Mouse (Mus musculus) limb, embryonic 12.5 days (tissue): ENCODE results near the gene Endou. TPM values are rescaled to one million over a fixed set of nuclear protein-coding genes. Genes with fewer than 3 reads are reported as not detected.

Source experiments
- ATAC-seq: fragments of 200-750 bp; cut with Nextera tagmentation; 2 replicates; pipeline ENCODE4 v1.8.0; 2017; ENCODE audit warnings: low read depth, moderate TSS enrichment; ENCODE audit not compliant: insufficient number of reproducible peaks, insufficient read depth, low FRiP score, low TSS enrichment
- H3K27ac ChIP-seq: fragments of 300-500 bp; sonication (generic); 2 replicates; pipeline ENCODE4 v1.5.1; 2016; ENCODE audit warnings: mild to moderate bottlenecking, moderate library complexity
- H3K27me3 ChIP-seq: fragments of 300-500 bp; sonication (generic); 2 replicates; pipeline ENCODE4 v1.6.1; 2016; ENCODE audit warnings: mild to moderate bottlenecking, moderate library complexity
- H3K36me3 ChIP-seq: fragments of 300-500 bp; sonication (generic); 2 replicates; pipeline ENCODE4 v1.6.1; 2016; ENCODE audit warnings: mild to moderate bottlenecking, moderate library complexity
- H3K4me1 ChIP-seq: fragments of 300-500 bp; sonication (generic); replicated peaks from 2 replicates; pipeline ENCODE4 v1.6.1; 2016
- H3K4me2 ChIP-seq: fragments of 300-500 bp; sonication (generic); 2 replicates; pipeline ENCODE4 v1.6.1; 2016; ENCODE audit warnings: mild to moderate bottlenecking, moderate library complexity
- H3K4me3 ChIP-seq: fragments of 300-500 bp; sonication (generic); replicated peaks from 2 replicates; pipeline ENCODE4 v1.5.1; 2016; ENCODE audit warnings: mild to moderate bottlenecking
- H3K9ac ChIP-seq: fragments of 300-500 bp; sonication (generic); replicated peaks from 2 replicates; pipeline ENCODE4 v1.6.1; 2016; ENCODE audit warnings: mild to moderate bottlenecking, moderate library complexity
- H3K9me3 ChIP-seq: fragments of 300-500 bp; sonication (generic); 2 replicates; pipeline ENCODE4 v1.6.1; 2016; ENCODE audit warnings: mild to moderate bottlenecking, moderate library complexity
- WGBS: fragments of 180-500 bp; shearing (Covaris S2); methylation state at CpG from one replicate; pipeline ENCODE4 v1.1.7; 2016; 5-methylcytosine and 5-hydroxymethylcytosine counted together
- polyA plus RNA-seq: library from polyadenylated mRNA; unstranded; fragments of >200 nt; fragmentation: Nextera tagmentation; extraction: Ambion mirVana; gene quantifications from 2 replicates; pipeline ENCODE4 v1.2.1, GENCODE M21; 2016

The Endou gene
- polyA plus RNA-seq, 1 experiment from 2014 or later = 0.14 TPM

DNA sequence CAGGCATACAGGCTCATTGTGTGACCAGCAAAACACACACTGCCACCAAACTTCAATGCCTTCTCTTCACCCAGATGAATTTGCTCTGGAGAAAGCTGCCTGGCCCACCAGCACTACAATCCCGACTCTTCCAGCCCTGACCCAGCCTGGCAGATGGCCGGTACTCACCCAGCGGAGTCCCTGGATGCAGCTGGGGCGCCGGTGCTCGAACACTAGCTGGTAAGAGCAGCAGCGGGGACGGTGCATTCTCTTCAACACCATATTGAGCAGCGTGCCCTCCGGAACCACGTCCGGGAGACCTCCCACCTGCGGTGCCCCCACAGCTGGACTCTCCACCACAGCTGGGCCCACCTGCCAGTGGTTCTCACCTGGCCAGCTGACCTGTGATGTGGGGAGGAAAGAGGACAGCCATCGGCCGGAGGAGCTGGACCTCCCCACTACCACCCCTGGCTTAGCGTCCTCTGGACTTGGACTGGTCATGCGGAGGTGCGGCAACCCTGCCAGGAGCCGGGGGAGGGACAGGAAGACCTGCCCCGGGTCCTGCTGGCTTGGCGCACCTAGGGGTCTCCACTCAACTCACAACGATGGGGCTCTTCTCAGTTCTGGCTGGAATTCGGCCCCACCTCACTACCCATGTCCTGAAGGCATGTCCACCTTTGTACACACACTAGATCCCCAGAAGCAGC lies 35.6 kb upstream of the Endou start:
- Histone ChIP-seq H3K9me3 (no peaks in the 10 kb centered on the region), H3K4me2 (peak overlapping the region; percentile 78), H3K4me3 (peak overlapping the region; percentile 43), H3K9ac (peak overlapping the region; percentile 75; the same call in 1 of the 2 replicates), H3K4me1 (peaks cover 53% of the 10 kb centered on the region), H3K27ac (no peak overlapping the region), H3K36me3 (no peaks in the 10 kb centered on the region), H3K27me3 (peaks cover 36% of the 10 kb centered on the region)
- no peak for ATAC-seq
- WGBS = 12% methylated on average over 23 of the region's 23 CpGs

DNA sequence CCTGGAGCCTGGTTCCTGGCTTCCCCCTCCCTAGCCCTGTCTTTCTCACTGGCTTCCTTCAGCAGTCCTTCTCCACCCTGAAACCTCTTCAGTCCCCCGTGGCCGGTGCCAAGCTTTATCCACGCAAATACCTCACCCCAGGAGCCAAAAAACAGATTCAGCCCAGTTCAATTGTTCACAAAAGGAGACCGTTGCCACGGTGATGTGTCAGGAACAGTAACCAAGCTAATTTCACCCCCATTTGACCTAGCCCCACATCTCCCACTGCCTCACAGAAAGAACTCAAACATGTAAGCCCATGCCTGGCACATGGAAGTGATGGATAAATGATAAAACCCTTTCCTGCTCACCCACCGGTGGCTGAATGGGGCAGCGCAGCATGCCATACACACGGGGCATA lies 35.1 kb upstream of the Endou start:
- Histone ChIP-seq H3K9me3 (no peaks in the 10 kb centered on the region), H3K27ac (no peak overlapping the region), H3K4me2 (peak overlapping the region; percentile 78), H3K27me3 (peaks cover 36% of the 10 kb centered on the region), H3K4me1 (peaks cover 57% of the 10 kb centered on the region), H3K36me3 (no peaks in the 10 kb centered on the region), H3K9ac (peak overlapping the region; percentile 47; the same call in 1 of the 2 replicates), H3K4me3 (peak overlapping the region; percentile 43)
- WGBS = 26% methylated on average over 8 of the region's 8 CpGs
- ATAC-seq = no peak

DNA sequence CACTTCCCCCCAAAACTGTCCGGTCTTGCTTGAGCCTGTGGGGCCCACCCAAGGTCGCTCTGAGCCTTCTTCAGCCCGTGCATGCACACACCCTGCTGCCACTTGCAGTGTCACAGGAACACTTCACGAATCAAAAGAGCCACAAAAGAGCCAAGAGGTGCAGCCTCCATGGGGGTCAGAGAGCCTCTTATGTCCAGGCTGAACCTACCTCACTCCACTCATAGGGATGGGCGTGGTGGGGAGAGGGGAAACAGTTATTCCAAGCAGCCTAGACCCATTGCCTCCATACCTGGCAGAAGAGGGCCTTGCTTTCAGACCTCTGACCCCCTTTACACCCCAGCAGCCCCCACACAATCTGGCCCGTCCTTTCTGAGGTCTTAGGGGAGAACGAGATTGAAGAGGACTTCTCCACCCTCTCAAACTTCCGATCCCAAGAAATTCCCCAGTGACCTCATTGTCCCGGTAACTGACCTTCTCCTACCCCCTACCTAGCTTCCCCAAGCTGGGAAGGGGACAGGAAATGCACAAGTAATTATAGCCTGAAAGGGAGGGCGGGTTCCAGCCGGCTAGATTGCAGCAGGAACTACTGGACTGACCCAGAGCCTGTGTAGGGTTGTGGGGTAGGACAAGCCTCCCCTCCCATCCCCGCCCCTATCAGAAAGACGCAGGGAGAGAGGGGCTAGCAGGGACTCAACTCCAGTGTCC lies 34.1 kb upstream of the Endou start:
- no peak for ATAC-seq
- H3K4me1 ChIP-seq = peaks cover 57% of the 10 kb centered on the region
- 33% methylated on average over 13 of the region's 13 CpGs for WGBS
- no peaks in the 10 kb centered on the region for H3K9me3 ChIP-seq
- H3K27ac ChIP-seq = no peak overlapping the region
- peak overlapping the region; percentile 7; the same call in 1 of the 2 replicates for H3K4me3 ChIP-seq
- H3K27me3 ChIP-seq = peaks cover 31% of the 10 kb centered on the region
- H3K4me2 ChIP-seq = peak overlapping the region; percentile 78
- no peak overlapping the region for H3K9ac ChIP-seq
- H3K36me3 ChIP-seq = 0 out of 2 replicates have a peak, but pooled peaks cover 1% of the 10 kb centered on the region

DNA sequence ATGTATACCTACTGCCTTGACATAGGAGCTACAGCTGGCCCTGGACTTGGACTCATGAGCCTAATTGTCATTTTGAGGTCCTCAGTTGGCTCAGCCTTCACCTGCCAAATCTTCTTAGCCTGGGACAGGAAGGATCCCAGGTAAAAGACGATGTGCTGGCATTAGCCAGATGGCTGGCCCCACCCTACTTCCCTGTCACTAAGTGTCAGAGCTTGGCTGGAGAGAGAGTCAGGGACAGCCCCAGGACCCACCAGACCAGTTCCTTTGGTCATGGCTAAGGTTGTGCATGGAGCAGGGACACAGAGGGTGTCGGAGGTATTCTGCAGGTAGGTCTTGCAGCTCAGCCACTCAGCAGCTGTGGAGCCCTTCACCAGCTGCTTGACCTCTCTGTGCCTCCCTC lies 33.4 kb upstream of the Endou start:
- peaks cover 7% of the 10 kb centered on the region; the same call in 1 of the 2 replicates for H3K36me3 ChIP-seq
- H3K27me3 ChIP-seq = peaks cover 24% of the 10 kb centered on the region
- H3K4me3 ChIP-seq = no peak overlapping the region
- no peak overlapping the region for H3K4me2 ChIP-seq
- WGBS = 60% methylated on average over 2 of the region's 2 CpGs
- H3K9me3 ChIP-seq = no peaks in the 10 kb centered on the region
- no peak overlapping the region for H3K9ac ChIP-seq
- no peak for ATAC-seq
- H3K27ac ChIP-seq = no peak overlapping the region
- H3K4me1 ChIP-seq = peaks cover 57% of the 10 kb centered on the region

DNA sequence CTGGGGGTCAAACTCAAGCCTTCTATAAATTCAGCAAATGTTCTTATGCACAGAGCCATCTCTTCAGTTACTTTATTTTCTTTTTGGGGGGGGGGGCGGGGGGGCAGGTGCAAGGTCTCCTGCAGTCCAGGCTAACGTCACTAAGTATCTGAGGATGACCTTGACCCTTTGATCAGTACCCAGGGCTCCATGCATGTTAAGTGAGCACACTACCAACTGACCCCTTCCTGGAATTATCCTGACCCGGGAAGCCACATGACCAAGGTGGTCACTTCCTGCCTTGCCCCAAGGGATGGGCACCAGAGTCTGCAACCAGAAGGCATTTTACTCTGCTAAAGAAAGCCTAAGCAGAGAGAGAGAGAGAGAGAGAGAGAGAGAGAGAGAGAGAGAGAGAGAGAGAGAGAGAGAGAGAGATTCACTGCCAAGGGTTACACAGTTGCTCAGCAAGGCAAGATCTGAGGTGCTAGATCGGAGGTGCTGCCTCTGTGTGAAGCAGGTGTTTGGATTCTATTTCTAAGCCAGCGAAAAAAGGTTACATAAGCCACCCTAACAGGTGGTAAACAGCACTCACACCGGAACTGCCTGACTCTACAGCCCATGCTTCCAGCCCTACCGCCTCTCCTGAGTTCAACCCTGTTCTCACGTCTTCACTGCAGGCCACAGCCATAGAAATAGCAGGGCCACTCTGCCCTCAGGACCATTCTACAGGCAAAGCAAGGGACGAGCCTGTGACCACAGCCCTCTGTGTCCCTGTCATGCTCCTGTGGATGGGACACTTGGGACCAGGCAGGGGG lies 32.3 kb upstream of the Endou start:
- H3K9ac ChIP-seq = no peak overlapping the region
- H3K27me3 ChIP-seq = peaks cover 21% of the 10 kb centered on the region
- peaks cover 7% of the 10 kb centered on the region; the same call in 1 of the 2 replicates for H3K36me3 ChIP-seq
- peaks cover 52% of the 10 kb centered on the region for H3K4me1 ChIP-seq
- ATAC-seq = no peak
- WGBS = 55% methylated on average over 9 of the region's 9 CpGs
- no peak overlapping the region for H3K4me2 ChIP-seq
- H3K4me3 ChIP-seq = no peak overlapping the region
- no peaks in the 10 kb centered on the region for H3K9me3 ChIP-seq
- no peak overlapping the region for H3K27ac ChIP-seq

DNA sequence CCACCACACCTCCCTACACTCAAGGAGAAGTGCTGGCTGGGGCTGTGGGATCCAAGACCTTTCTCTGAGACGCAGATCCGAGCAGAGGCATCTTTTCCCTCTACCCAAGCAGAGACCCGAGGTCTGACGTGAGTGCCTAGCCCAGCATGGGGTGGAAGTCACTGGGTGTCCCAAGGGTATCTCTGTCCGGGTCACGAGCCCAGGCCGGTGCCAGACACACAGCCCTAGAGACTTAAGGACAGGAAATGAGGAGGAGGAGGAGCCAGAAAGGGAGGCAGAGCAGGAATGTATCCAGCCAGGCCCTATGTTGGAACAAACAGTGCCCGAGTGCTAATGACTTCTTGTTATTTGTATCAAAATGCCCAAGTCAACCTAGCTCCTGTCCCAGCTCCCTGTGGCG lies 31.6 kb upstream of the Endou start:
- H3K4me1 ChIP-seq = peaks cover 45% of the 10 kb centered on the region
- H3K4me3 ChIP-seq = no peak overlapping the region
- H3K9ac ChIP-seq = no peak overlapping the region
- H3K36me3 ChIP-seq = peaks cover 7% of the 10 kb centered on the region; the same call in 1 of the 2 replicates
- H3K27me3 ChIP-seq = peaks cover 21% of the 10 kb centered on the region
- no peak for ATAC-seq
- WGBS = 42% methylated on average over 9 of the region's 9 CpGs
- no peak overlapping the region for H3K27ac ChIP-seq
- no peaks in the 10 kb centered on the region for H3K9me3 ChIP-seq
- no peak overlapping the region for H3K4me2 ChIP-seq

DNA sequence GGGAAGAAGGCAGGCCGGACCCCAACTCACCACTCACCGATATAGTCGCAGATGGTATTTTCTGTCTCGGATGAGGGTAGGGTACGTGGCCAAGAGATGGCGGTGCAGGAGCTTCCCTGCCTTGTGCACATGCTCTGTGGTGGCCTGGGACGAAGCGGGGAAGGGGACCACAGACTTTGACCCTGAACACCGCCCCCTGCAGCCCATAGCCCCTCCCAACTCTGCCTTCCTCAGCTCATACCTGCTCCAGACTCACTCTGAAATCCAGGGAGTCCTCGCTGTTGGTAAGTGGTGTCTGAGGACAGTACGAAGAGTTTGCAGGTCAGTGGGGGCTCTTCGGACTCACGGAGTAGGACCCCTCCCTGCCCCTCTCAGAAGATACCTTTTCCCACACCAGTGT lies 30.3 kb upstream of the Endou start:
- no peak for ATAC-seq
- 44% methylated on average over 13 of the region's 13 CpGs for WGBS
- peaks cover 10% of the 10 kb centered on the region; the same call in 1 of the 2 replicates for H3K27me3 ChIP-seq
- H3K9me3 ChIP-seq = no peaks in the 10 kb centered on the region
- no peak overlapping the region for H3K9ac ChIP-seq
- H3K36me3 ChIP-seq = peaks cover 7% of the 10 kb centered on the region; the same call in 1 of the 2 replicates
- peaks cover 33% of the 10 kb centered on the region for H3K4me1 ChIP-seq
- no peak overlapping the region for H3K4me2 ChIP-seq
- H3K4me3 ChIP-seq = no peak overlapping the region
- no peak overlapping the region for H3K27ac ChIP-seq

DNA sequence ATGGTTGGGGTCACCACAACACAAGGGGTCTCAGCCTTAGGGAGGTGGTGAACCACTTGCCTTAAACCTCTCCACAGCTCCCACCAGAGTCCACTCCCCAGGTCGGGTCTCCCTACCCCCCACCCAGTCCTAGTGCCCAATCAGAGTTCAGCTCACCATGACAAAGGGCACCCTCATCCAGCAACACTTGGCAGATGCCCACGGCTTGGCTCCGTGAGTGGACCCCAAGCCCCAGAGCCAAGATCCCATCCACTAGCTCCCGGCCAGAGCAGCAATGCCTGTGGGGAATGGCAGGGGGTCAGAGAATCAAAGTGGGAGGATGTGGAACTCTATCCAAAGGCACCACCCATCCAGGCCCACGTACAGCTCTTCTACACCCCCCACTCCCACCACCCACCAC lies 29.8 kb upstream of the Endou start:
- H3K36me3 ChIP-seq = peaks cover 7% of the 10 kb centered on the region; the same call in 1 of the 2 replicates
- H3K27me3 ChIP-seq = peaks cover 6% of the 10 kb centered on the region; the same call in 1 of the 2 replicates
- peaks cover 31% of the 10 kb centered on the region for H3K4me1 ChIP-seq
- H3K9me3 ChIP-seq = no peaks in the 10 kb centered on the region
- no peak overlapping the region for H3K4me2 ChIP-seq
- ATAC-seq = no peak
- no peak overlapping the region for H3K27ac ChIP-seq
- 80% methylated on average over 5 of the region's 5 CpGs for WGBS
- H3K9ac ChIP-seq = no peak overlapping the region
- no peak overlapping the region for H3K4me3 ChIP-seq

DNA sequence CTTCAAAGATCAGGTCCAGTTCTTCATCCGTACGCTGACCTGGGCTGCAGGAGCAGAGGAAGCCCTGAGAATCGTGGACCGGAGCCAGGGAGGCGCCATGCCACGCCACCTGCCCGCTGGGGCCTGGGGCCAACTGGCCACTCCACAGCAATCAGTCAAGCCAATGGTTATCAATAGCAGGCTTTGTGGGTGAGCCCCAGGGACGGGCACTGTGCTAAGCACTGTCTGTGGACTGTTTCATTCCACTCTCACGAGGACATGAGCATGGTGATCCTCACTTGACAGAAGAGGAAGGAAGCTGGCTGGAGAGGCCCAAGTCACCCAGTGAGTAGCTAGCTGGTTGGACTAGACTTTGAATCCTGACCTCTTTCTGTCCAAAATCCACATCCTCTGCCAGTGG lies 28.9 kb upstream of the Endou start:
- Histone ChIP-seq H3K4me3 (no peak overlapping the region), H3K27ac (no peak overlapping the region), H3K36me3 (peaks cover 7% of the 10 kb centered on the region; the same call in 1 of the 2 replicates), H3K4me1 (peaks cover 33% of the 10 kb centered on the region), H3K4me2 (no peak overlapping the region), H3K27me3 (peaks cover 1% of the 10 kb centered on the region; the same call in 1 of the 2 replicates), H3K9ac (no peak overlapping the region), H3K9me3 (no peaks in the 10 kb centered on the region)
- ATAC-seq = no peak
- WGBS = 92% methylated on average over 9 of the region's 9 CpGs

DNA sequence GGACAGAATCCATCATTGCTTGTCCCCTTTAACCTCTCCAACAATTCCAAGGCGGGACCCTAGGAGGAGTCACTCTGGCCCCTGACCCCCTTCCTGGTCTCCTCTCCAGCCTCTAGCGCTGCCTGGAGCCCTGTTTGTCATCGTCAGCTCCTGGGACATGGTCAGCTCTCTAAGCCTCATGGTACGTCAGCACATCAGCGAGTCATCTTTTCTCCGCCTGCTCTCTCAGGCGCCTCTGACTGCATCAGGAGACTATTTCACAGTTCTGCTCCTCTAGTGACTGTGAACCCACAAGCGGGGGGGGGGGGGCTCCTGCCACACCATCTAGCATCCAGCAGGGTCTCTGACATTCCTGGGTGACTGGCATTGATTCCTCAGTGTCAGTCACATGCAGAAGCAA lies 24.2 kb upstream of the Endou start:
- WGBS = 55% methylated on average over 8 of the region's 8 CpGs
- ATAC-seq = no peak

DNA sequence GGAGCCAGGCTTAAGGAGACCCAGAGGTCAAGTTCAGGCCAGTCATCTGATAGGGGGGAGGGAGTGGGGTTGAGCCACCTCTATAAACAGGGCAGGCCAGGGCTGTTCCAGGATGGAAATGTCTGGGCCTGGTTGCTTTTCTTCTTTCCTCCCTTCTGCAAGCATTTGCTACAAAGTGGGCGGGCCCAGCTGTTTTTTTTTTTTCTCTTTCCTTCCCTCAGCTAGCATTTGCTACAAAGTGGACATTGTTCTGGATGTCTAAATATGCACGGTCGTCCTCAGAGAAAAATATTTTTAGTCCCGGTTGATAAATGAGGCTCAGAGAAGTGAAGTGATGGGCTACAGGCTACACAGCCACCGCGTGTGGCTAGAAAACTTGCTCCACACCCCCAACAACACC lies 23.3 kb upstream of the Endou start:
- Histone ChIP-seq H3K9ac (no peak overlapping the region; the same call in 1 of the 2 replicates), H3K27ac (peak overlapping the region; percentile 42)
- ATAC-seq = no peak

More for the DNA sequence above, 24.2 kb upstream of the Endou start:
- Histone ChIP-seq H3K27ac (0 out of 2 replicates have a peak overlapping the region, but pooled peaks have one; percentile 20), H3K4me1 (peaks cover 32% of the 10 kb centered on the region), H3K27me3 (no peaks in the 10 kb centered on the region), H3K9me3 (no peaks in the 10 kb centered on the region), H3K4me2 (no peak overlapping the region), H3K36me3 (peaks cover 7% of the 10 kb centered on the region; the same call in 1 of the 2 replicates), H3K4me3 (no peak overlapping the region), H3K9ac (no peak overlapping the region)

More for the DNA sequence above, 23.3 kb upstream of the Endou start:
- Histone ChIP-seq H3K4me1 (peaks cover 39% of the 10 kb centered on the region), H3K36me3 (no peaks in the 10 kb centered on the region; the same call in 1 of the 2 replicates), H3K9me3 (no peaks in the 10 kb centered on the region), H3K4me2 (no peak overlapping the region), H3K27me3 (no peaks in the 10 kb centered on the region), H3K4me3 (no peak overlapping the region)
- WGBS = 66% methylated on average over 6 of the region's 6 CpGs
